Mouse (Mus musculus) heart, postnatal 14 days (tissue): ENCODE measurements around the gene Nt5e. TPM values are rescaled to one million over a fixed set of nuclear protein-coding genes. Genes with fewer than 3 reads are reported as not detected.

ENCODE experiments used
- DNase-seq, 2 experiments: peaks; one replicate each; pipeline ENCODE4 v3.0.0; 2021 to 2022
- intact Hi-C: fragments of 180-260 bp; cut with DNase I; formaldehyde crosslinking; loops from one replicate; pipeline ENCODE4 v1.15.1; 2025
- total RNA-seq, 2 experiments: library from RNA; stranded (reverse); gene quantifications; 2 replicates each; pipeline ENCODE4 v1.2.3; 2021

Gene Nt5e
- total RNA-seq, 2 experiments from 2014 or later = 15.1 to 15.5 TPM

- no peak for DNase-seq
- intact Hi-C loops = no loop called here
Observed at GRCm38 (mm10) chr9:88342241-88342640, 15.2 kb downstream of the Nt5e start.

GRCm38 (mm10) chr9:88342701-88343100 lies 15.7 kb downstream of the Nt5e start:
- DNase-seq = no peak
- intact Hi-C loops = no loop called here

- intact Hi-C loops = no loop called here
- DNase-seq = no peak
Observed at GRCm38 (mm10) chr9:88344424-88344823, 17.4 kb downstream of the Nt5e start.

- intact Hi-C loops = no loop called here
- DNase-seq = no peak
Observed at GRCm38 (mm10) chr9:88346857-88347256, 19.9 kb downstream of the Nt5e start.

- intact Hi-C loops = no loop called here
- no peak for DNase-seq
Observed at GRCm38 (mm10) chr9:88348623-88349022, 21.6 kb downstream of the Nt5e start.

- DNase-seq = no peak
- intact Hi-C loops = no loop called here
Observed at GRCm38 (mm10) chr9:88350317-88350716, 23.3 kb downstream of the Nt5e start.

- DNase-seq = no peak
- intact Hi-C loops = no loop called here
Observed at GRCm38 (mm10) chr9:88351163-88351562, 24.2 kb downstream of the Nt5e start.

- intact Hi-C loops = no loop called here
- no peak for DNase-seq
Observed at GRCm38 (mm10) chr9:88352741-88353140, 25.7 kb downstream of the Nt5e start.

- no peak for DNase-seq
- intact Hi-C loops = no loop called here
Observed at GRCm38 (mm10) chr9:88353459-88353858, 26.5 kb downstream of the Nt5e start.

- intact Hi-C loops = no loop called here
- DNase-seq = no peak
Observed at GRCm38 (mm10) chr9:88357173-88357572, 30.2 kb downstream of the Nt5e start.

GRCm38 (mm10) chr9:88359140-88359539 lies 32.1 kb downstream of the Nt5e start:
- no peak for DNase-seq
- intact Hi-C loops = no loop called here

GRCm38 (mm10) chr9:88361211-88361909 lies 34.4 kb downstream of the Nt5e start:
- DNase-seq = peak; percentile 44 to 46

GRCm38 (mm10) chr9:88362055-88362850 lies 35.3 kb downstream of the Nt5e start:
- peak in 1 of 2 experiments; percentile 8 for DNase-seq
- intact Hi-C loops = loop anchor here (1.0 to 5.0 kb wide), 2 partner anchors 35 to 121 kb away; partner anchors contain the start of gene Nt5e

More at GRCm38 (mm10) chr9:88361211-88361909, 34.4 kb downstream of the Nt5e start:
- intact Hi-C loops = loop anchor here (5.0 kb wide), 1 partner anchor 34 kb away; the partner anchor contains the start of gene Nt5e

GRCm38 (mm10) chr9:88363102-88363501 lies 36.1 kb downstream of the Nt5e start:
- no peak for DNase-seq
- intact Hi-C loops = loop anchor here (5.0 kb wide), 1 partner anchor 36 kb away; the partner anchor contains the start of gene Nt5e

- intact Hi-C loops = no loop called here
- DNase-seq = no peak
Observed at GRCm38 (mm10) chr9:88366308-88366707, 39.3 kb downstream of the Nt5e start.

- intact Hi-C loops = no loop called here
- no peak for DNase-seq
Observed at GRCm38 (mm10) chr9:88366819-88367218, 39.8 kb downstream of the Nt5e start.

- intact Hi-C loops = no loop called here
- no peak for DNase-seq
Observed at GRCm38 (mm10) chr9:88367322-88367721, 40.3 kb downstream of the Nt5e start.

GRCm38 (mm10) chr9:88367751-88368150 lies 40.8 kb downstream of the Nt5e start:
- intact Hi-C loops = no loop called here
- DNase-seq = no peak

GRCm38 (mm10) chr9:88368476-88368875 lies 41.5 kb downstream of the Nt5e start:
- intact Hi-C loops = no loop called here
- DNase-seq = no peak

GRCm38 (mm10) chr9:88369666-88370065 lies 42.7 kb downstream of the Nt5e start:
- peak in 1 of 2 experiments; percentile 21 for DNase-seq
- intact Hi-C loops = no loop called here

- intact Hi-C loops = no loop called here
- no peak for DNase-seq
Observed at GRCm38 (mm10) chr9:88371201-88371600, 44.2 kb downstream of the Nt5e start.

GRCm38 (mm10) chr9:88373001-88373400 lies 46.0 kb downstream of the Nt5e start:
- DNase-seq = no peak
- intact Hi-C loops = no loop called here
